Mouse (Mus musculus): Measurements from ENCODE around the gene Taf13.

Gene Taf13

DNA sequence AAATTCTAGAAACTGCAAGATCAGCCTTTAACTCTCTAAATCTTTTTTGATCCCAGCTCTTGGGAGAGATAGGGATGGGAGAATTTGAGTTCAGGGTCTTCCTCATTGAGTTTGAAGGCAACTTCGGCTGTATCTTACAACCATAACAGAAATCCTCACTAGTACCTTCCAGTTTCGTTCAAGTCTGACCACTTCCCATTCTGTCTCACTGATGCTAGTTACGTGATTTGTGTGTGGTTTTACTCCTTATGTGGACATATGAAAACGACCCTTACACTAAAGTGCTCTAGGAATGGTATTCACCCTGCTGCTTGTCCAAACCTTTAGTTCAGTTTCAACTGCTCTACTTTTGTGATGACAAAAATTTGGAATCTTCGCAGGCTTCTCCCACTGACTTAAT is 2.5 kb downstream of the Taf13 start:
- no peak for DNase-seq

DNA sequence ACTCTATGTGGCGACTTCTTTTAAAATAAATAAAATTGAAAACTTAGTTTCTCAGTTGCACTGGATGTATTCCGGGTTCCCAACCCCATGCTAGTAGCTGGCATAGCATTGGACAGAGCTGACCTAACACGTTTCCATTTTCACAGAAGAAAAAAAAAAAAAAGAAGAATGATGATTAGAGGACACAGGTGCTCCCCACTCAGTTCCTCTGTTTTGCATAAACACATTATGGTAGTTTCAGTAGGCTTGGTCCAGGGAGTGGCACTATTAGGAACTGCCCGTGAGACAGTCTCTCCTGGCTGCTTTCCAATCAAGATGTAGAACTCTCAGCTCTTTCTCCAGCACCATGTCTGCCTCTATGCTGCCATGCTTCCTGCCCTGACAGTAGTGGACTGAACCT is 13.1 kb downstream of the Taf13 start:
- DNase-seq, result no peak

DNA sequence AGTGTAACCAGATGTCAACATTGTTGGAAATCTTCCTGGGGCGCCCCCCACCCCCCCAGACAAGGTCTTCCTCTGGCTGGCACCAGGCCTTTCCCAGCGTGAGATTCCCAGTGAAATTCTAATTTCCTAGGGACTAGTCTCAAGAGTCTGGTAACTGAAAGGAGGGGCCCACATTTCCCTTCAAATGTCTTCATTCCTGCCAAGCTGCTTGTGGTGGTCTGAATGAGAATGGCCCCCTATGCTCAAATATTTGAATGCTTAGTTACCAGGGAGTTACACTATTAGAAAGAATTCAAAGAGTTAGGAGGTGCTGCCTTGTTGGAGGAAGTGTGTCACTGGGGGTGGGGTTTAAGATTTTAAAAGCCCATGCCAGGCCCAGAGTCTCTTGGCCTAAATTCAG is 16.9 kb downstream of the Taf13 start:
- no peak for DNase-seq

DNA sequence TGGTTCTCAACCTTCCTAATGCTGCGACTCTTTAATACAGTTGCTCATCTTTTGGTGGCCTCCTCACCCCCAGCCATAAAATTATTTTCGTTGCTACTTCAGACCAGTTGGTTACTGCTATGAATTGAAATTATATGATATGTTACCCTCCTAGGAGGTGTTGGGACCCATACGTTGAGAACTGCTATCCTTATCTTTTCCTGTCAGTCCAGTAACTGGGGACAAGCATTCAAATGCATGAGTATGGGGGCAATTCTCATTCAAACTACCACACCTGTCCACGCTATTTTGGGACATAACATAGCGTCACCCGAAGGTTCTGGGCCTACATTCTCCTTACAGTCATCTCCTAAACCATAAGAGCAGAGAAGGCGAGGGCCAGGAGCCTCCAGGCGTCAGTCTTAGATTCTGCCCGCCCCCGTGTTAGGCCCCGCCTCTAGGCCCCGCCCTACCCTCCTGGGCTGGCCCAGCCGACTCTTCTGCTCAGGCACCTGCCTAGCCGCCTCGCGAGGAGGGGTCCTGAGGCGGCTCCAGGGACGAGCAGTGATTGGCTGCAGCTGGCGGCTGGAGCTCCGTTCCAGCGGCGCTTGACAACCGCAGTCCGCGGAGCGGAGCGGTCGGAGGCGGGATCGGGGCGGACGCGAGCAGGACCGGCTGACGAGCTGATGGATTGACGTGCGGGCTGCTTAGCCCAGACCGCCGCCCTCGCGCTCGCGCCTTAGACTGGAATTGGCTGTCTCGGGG is 19.5 kb downstream of the Taf13 start, which contains the start of gene Wdr47:
TSS of gene Wdr47 (plus strand) at position 494 of the 744 bp plus-strand sequence.
- DNase-seq, result peak; percentile 97 to 98

DNA sequence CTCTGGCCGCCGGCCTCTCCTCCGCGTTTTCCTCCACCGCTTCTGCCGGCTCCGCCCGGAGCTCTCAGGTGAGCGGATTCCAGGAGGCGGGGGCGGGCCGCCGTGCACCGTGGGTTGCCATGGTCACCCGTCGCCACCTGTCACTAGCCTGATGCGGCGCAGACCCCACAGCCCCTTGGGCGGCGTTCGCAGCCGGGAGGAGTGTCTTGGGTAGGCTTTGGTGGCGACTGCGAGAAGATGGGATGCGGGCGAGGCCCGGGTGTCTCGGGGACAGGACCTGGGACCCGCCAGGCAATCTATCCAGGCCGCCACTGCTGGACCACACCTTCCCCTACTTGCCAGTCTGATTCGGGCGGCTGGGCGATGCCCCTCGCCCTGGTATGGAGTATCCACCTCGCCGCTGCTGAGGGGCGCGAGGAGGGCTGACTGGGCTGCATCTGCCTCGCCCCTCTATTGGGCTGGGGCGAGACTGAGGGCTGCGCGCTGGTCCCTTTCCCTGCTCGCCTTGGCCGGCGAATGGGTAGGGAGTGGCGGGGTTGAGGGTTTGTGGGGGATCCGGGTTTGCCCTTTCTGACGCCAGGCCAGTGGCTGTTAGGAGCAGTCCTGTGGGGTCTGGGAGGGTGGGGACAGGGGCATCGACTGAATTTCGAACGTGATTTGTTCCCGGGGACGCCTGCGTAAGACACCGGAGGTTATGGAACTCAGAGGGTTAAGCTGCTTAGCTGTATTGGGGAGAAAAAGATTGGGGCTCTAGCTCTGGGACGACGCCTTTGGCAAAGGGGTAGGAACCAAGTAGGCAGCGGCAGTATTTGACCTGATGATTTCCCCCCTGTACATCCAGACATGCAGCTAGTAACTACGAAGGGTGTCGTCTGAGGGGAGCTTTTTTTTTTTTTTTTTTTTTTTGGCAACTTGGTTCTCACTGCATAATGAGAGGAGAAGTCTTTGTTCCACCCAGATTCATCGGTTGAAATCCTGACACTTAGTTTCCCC is 20.3 kb downstream of the Taf13 start:
- no peak for DNase-seq

DNA sequence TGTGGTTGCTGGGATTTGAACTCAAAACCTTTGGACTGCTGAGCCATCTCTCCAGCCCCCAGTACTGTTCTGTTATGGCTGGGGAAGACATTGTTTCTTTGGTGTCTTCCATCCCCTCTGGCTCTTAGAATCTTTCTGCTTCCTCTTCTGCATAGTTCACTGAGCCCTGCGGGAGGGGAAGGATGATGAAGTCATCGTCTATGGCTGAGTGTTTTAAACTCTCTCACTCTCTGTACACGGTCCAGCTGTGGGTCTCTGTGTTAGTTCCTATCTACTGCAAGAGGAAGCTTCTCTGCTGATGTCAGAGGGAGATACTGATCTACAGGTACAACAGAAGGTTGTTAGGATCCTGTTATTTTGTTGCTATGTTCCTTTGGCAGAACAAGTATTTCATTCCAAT is 37.4 kb downstream of the Taf13 start:
- DNase-seq, result no peak
